Mouse (Mus musculus) neural tube, embryonic 11.5 days (tissue): ENCODE results near the gene Ap1m1. TPM values are rescaled to one million over a fixed set of nuclear protein-coding genes. Genes with fewer than 3 reads are reported as not detected.

Source experiments
- ATAC-seq: fragments of 200-750 bp; cut with Nextera tagmentation; 2 replicates; pipeline ENCODE4 v1.8.0; 2017; ENCODE audit warnings: moderate number of reproducible peaks, mild to moderate bottlenecking, moderate TSS enrichment, moderate library complexity; ENCODE audit not compliant: insufficient read depth, low FRiP score, low TSS enrichment
- DNase-seq: peaks from one replicate; pipeline ENCODE4 v3.0.0-alpha.2; 2015; ENCODE audit warnings: low spot score
- H3K27ac ChIP-seq: fragments of 300-500 bp; sonication (generic); 2 replicates; pipeline ENCODE4 v1.5.1; 2014; ENCODE audit warnings: low read depth, mild to moderate bottlenecking, low read length
- H3K27me3 ChIP-seq: fragments of 300-500 bp; sonication (generic); 2 replicates; pipeline ENCODE4 v1.6.1; 2014; ENCODE audit warnings: mild to moderate bottlenecking, low read length, mixed read lengths; ENCODE audit not compliant: control insufficient read depth, insufficient read depth
- H3K36me3 ChIP-seq: fragments of 300-500 bp; sonication (generic); 2 replicates; pipeline ENCODE4 v1.6.1; 2014; ENCODE audit warnings: mild to moderate bottlenecking, low read length, moderate library complexity, mixed read lengths; ENCODE audit not compliant: control insufficient read depth, insufficient read depth
- H3K4me1 ChIP-seq: fragments of 300-500 bp; sonication (generic); 2 replicates; pipeline ENCODE4 v1.6.1; 2014; ENCODE audit warnings: low read length, mixed read lengths; ENCODE audit not compliant: control insufficient read depth, insufficient read depth
- H3K4me2 ChIP-seq: fragments of 300-500 bp; sonication (generic); 2 replicates; pipeline ENCODE4 v1.6.1; 2014; ENCODE audit warnings: low read depth, mild to moderate bottlenecking, moderate library complexity
- H3K4me3 ChIP-seq: fragments of 300-500 bp; sonication (generic); 2 replicates; pipeline ENCODE4 v1.5.1; 2014; ENCODE audit warnings: low read depth, low read length
- H3K9ac ChIP-seq: fragments of 300-500 bp; sonication (generic); 2 replicates; pipeline ENCODE4 v1.6.1; 2014; ENCODE audit warnings: mild to moderate bottlenecking, low read length
- H3K9me3 ChIP-seq: fragments of 300-500 bp; sonication (generic); 2 replicates; pipeline ENCODE4 v1.6.1; 2016; ENCODE audit warnings: low read length; ENCODE audit not compliant: control insufficient read depth
- WGBS: fragments of 180-500 bp; shearing (Covaris S2); extraction: QIAGEN DNeasy Blood & Tissue Kit; methylation state at CpG from one replicate; pipeline ENCODE4 v1.1.7; 2014; 5-methylcytosine and 5-hydroxymethylcytosine counted together
- polyA plus RNA-seq: library from polyadenylated mRNA; unstranded; fragments of >200 nt; fragmentation: Nextera tagmentation; extraction: Ambion mirVana; gene quantifications from 2 replicates; pipeline ENCODE4 v1.2.1, GENCODE M21; 2014

Ap1m1 gene
- polyA plus RNA-seq = 178 and 184 TPM in 2 replicates

GRCm38 (mm10) chr8:72239499-72240402, at the start of gene Ap1m1:
Ap1m1 (plus strand) TSS chr8:72240018.
- Histone ChIP-seq H3K36me3 (0 out of 2 replicates have a peak, but pooled peaks cover 2% of the 10 kb centered on the region), H3K27ac (peak within 1 kb of the TSS; percentile 94), H3K4me1 (peaks cover 4% of the 10 kb centered on the region), H3K4me2 (peak within 1 kb of the TSS; percentile 61), H3K4me3 (peak within 1 kb of the TSS; percentile 67), H3K9me3 (no peaks in the 10 kb centered on the region), H3K9ac (peak within 1 kb of the TSS; percentile 80), H3K27me3 (no peaks in the 10 kb centered on the region)
- peak; percentile 98 for DNase-seq
- under 1% methylated on average over 54 of the region's 54 CpGs for WGBS
- peak; percentile 97 for ATAC-seq

- no peak overlapping the region for H3K4me3 ChIP-seq
- H3K4me1 ChIP-seq = no peaks in the 10 kb centered on the region
- H3K9me3 ChIP-seq = no peaks in the 10 kb centered on the region
- no peaks in the 10 kb centered on the region for H3K36me3 ChIP-seq
- H3K27ac ChIP-seq = no peak overlapping the region
- no peak overlapping the region for H3K9ac ChIP-seq
- 88% methylated on average over 2 of the region's 2 CpGs for WGBS
- ATAC-seq = no peak
- H3K27me3 ChIP-seq = no peaks in the 10 kb centered on the region
- no peak for DNase-seq
- no peak overlapping the region for H3K4me2 ChIP-seq
Observed at GRCm38 (mm10) chr8:72190215-72190539, 49.6 kb upstream of the Ap1m1 start.

GRCm38 (mm10) chr8:72192065-72192464, 47.8 kb upstream of the Ap1m1 start:
- Histone ChIP-seq H3K9ac (no peak overlapping the region), H3K27ac (no peak overlapping the region), H3K4me2 (no peak overlapping the region), H3K9me3 (no peaks in the 10 kb centered on the region), H3K27me3 (no peaks in the 10 kb centered on the region), H3K4me1 (no peaks in the 10 kb centered on the region), H3K4me3 (no peak overlapping the region), H3K36me3 (no peaks in the 10 kb centered on the region)
- ATAC-seq (no peak), DNase-seq (no peak)

- ATAC-seq = no peak
- H3K27me3 ChIP-seq = no peaks in the 10 kb centered on the region
Observed at GRCm38 (mm10) chr8:72197997-72198396, 41.8 kb upstream of the Ap1m1 start.

DNA sequence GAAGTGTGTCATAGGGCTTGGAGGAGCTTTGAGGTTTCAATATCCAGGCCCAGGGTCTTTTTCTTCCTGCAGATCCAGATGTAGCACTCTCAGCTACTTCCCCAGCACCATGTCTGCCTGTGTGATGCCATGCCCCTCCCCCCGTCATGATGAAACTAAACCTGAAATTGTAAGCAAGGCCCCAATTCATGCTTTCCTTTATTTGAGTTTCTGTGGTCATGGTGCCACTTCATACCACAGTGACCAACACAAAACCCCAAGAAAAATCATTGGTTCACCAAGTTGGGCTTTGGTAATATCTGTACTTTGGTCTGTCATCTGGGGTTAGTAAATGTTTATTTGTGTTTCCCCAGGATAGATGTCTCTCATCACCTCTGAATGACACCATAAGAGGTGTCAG, 31.2 kb upstream of the Ap1m1 start:
- 78% methylated on average over 1 of the region's 1 CpGs for WGBS
- H3K36me3 ChIP-seq = no peaks in the 10 kb centered on the region
- ATAC-seq = no peak

More at GRCm38 (mm10) chr8:72197997-72198396, 41.8 kb upstream of the Ap1m1 start:
- Histone ChIP-seq H3K36me3 (no peaks in the 10 kb centered on the region), H3K4me2 (no peak overlapping the region), H3K9ac (no peak overlapping the region), H3K9me3 (0 out of 2 replicates have a peak, but pooled peaks cover 5% of the 10 kb centered on the region), H3K27ac (no peak overlapping the region), H3K4me1 (no peaks in the 10 kb centered on the region), H3K4me3 (no peak overlapping the region)
- 60% methylated on average over 8 of the region's 8 CpGs for WGBS
- DNase-seq = no peak

DNA sequence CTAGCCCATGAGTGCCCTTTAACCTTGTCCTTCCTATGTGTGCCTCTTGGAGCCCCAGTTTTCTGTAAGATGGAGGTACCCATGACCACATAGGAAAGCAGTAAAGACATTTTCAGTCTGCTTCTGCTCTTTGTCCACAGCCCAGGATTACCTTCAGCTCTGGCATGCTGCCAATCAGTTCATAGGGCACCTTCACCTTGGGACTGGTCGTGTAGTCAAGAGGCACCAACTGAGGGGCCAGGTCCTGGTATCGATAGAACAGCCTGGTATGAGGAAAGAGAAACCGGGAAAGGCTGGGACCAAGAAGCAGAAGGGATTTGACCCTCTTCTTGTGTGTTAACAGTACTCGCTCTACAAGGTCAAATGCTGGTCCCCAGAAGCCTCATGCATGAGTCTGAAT, 29.6 kb upstream of the Ap1m1 start:
- H3K4me3 ChIP-seq = no peak overlapping the region
- no peaks in the 10 kb centered on the region for H3K4me1 ChIP-seq
- H3K9ac ChIP-seq = no peak overlapping the region
- H3K4me2 ChIP-seq = no peak overlapping the region
- 77% methylated on average over 4 of the region's 4 CpGs for WGBS
- DNase-seq (no peak), ATAC-seq (no peak)
- no peaks in the 10 kb centered on the region for H3K27me3 ChIP-seq
- no peaks in the 10 kb centered on the region for H3K9me3 ChIP-seq
- no peaks in the 10 kb centered on the region for H3K36me3 ChIP-seq
- H3K27ac ChIP-seq = no peak overlapping the region

More for the DNA sequence above, 31.2 kb upstream of the Ap1m1 start:
- Histone ChIP-seq H3K9ac (no peak overlapping the region), H3K27me3 (no peaks in the 10 kb centered on the region), H3K4me1 (no peaks in the 10 kb centered on the region), H3K27ac (no peak overlapping the region), H3K4me2 (no peak overlapping the region), H3K4me3 (no peak overlapping the region), H3K9me3 (no peaks in the 10 kb centered on the region; the same call in 1 of the 2 replicates)
- DNase-seq = no peak

DNA sequence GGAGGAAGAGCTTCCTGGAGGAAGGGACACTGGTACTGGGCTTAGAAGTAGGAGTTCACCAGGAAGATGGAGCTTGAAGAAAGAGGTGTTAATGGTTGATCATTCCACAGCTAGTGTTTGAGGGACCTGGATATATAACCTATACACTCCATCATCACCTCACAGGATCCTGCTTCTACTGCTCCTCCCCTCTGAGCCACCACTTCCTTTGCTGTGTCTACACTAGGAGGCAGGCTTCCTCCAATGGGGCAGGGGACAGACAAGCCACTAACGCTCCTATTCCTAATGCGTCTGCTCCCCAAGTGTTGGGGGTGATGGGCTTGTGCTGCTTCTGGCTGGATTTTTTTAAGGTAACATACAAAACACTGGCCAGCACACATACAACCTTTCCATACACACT, 29.1 kb upstream of the Ap1m1 start:
- no peak overlapping the region for H3K4me3 ChIP-seq
- DNase-seq (no peak), ATAC-seq (no peak)
- no peaks in the 10 kb centered on the region for H3K36me3 ChIP-seq
- no peak overlapping the region for H3K27ac ChIP-seq
- no peak overlapping the region for H3K4me2 ChIP-seq
- no peaks in the 10 kb centered on the region for H3K27me3 ChIP-seq
- WGBS = 43% methylated on average over 2 of the region's 2 CpGs
- no peak overlapping the region for H3K9ac ChIP-seq
- no peaks in the 10 kb centered on the region for H3K4me1 ChIP-seq
- no peaks in the 10 kb centered on the region for H3K9me3 ChIP-seq

DNA sequence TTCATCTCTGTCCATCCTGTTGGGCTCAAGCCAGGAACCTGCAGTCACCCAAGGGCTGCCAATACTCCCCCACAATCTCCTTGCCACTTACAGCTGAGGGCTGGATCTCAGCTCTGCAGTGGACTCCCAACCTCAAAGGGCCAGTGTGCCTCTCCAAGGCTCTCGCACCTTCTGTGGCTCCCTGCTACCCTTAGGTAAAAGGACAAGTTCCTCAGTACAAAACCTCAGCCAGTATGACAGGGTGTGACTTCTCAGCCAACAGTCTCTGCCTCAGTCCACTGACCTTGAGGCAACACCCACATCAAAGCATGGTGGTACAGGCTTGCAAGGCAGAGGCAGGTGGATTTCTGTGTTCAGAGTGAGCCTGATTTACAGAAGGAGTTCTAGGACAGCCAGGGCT, 28.0 kb upstream of the Ap1m1 start:
- H3K27me3 ChIP-seq = no peaks in the 10 kb centered on the region
- no peak overlapping the region for H3K9ac ChIP-seq
- ATAC-seq (no peak), DNase-seq (no peak)
- no peak overlapping the region for H3K4me3 ChIP-seq
- H3K4me1 ChIP-seq = no peaks in the 10 kb centered on the region
- no peaks in the 10 kb centered on the region for H3K9me3 ChIP-seq
- H3K4me2 ChIP-seq = no peak overlapping the region
- no peak overlapping the region for H3K27ac ChIP-seq
- 91% methylated on average over 1 of the region's 1 CpGs for WGBS
- no peaks in the 10 kb centered on the region for H3K36me3 ChIP-seq

GRCm38 (mm10) chr8:72212751-72213150, 27.1 kb upstream of the Ap1m1 start, which contains the start of gene Cib3:
Cib3 (minus strand) TSS chr8:72212837.
- H3K9ac ChIP-seq = no peak within 1 kb of the TSS
- WGBS = 69% methylated on average over 4 of the region's 4 CpGs

More at GRCm38 (mm10) chr8:72212751-72213150, 27.1 kb upstream of the Ap1m1 start, which contains the start of gene Cib3:
- H3K4me2 ChIP-seq = no peak within 1 kb of the TSS
- no peaks in the 10 kb centered on the region for H3K36me3 ChIP-seq
- H3K4me3 ChIP-seq = no peak within 1 kb of the TSS
- no peaks in the 10 kb centered on the region for H3K4me1 ChIP-seq
- no peak within 1 kb of the TSS for H3K27ac ChIP-seq
- H3K27me3 ChIP-seq = no peaks in the 10 kb centered on the region
- H3K9me3 ChIP-seq = no peaks in the 10 kb centered on the region
- ATAC-seq (no peak), DNase-seq (no peak)
